Mouse (Mus musculus) adrenal gland, adult (tissue): ENCODE data around the gene Zup1.
"Not testable (repeated sequence)": the region's sequence is repeated elsewhere in the genome, so short reads cannot be mapped to it uniquely, and the experiment has no call there.

Source experiments
- DNase-seq, 2 experiments: peaks; one replicate each; pipeline ENCODE4 v3.0.0; 2022 to 2023; ENCODE audit warnings: low spot score in 1 of 2; ENCODE audit not compliant: inconsistent age in 2 of 2

Zup1 gene

GRCm38 (mm10) chr10:33950803-33951583 lies at the start of gene Zup1:
TSS of gene Zup1 (minus strand) at chr10:33951269.
- DNase-seq: peak; percentile 89 to 96

DNA sequence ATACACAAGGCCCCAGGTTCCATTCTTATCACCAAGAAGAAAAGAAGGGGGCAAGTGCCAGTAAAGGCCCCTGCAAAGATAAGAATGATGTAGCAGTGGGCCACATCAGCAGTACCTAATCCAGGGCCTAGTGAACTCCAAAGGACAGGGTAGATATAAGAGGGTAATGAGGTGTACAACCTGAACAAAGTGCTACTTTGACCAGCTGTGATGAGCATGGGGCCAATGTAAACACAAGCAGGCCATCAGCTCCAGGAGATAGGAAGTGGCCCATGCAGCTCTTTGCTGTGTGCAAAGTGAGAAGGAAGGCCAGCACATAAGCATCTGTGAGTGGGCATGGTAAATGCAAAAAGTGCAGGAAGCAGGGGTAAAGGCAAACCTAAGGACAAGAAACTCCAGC lies 47.3 kb upstream of the Zup1 start:
- DNase-seq: no peak

- not testable (repeated sequence) for DNase-seq
These were observed 45.6 kb upstream of the Zup1 start for GRCm38 (mm10) chr10:33996686-33997085.

- peak; percentile 36 to 84 for DNase-seq
These were observed 35.7 kb upstream of the Zup1 start for GRCm38 (mm10) chr10:33986771-33987170.

GRCm38 (mm10) chr10:33974781-33975494 lies 23.9 kb upstream of the Zup1 start:
- no peak for DNase-seq

- DNase-seq: no peak
These were observed 1.4 kb upstream of the Zup1 start for GRCm38 (mm10) chr10:33952509-33952908.

DNA sequence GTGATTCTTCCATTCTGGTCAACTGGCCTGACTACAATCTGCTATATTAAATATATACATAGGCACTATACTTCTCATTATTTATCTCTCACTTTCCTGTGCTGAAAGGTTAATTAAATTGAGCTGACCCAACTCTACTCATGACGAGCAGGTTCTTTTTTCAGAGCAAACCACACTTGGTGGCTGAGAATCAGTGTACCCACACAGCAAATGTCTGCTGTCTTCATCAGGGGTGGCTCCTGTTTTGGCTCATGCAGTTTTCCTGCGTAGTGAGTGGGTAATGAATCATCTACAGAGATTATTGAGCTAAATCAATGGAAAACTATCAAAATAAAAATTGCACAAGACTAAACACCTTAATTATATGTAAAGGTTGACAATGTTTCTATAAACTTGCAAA lies 4.7 kb downstream of the Zup1 start:
- DNase-seq: no peak

- DNase-seq: no peak
These were observed 5.7 kb downstream of the Zup1 start for GRCm38 (mm10) chr10:33945390-33945789.

GRCm38 (mm10) chr10:33940702-33941101 lies 10.4 kb downstream of the Zup1 start:
- no peak for DNase-seq

DNA sequence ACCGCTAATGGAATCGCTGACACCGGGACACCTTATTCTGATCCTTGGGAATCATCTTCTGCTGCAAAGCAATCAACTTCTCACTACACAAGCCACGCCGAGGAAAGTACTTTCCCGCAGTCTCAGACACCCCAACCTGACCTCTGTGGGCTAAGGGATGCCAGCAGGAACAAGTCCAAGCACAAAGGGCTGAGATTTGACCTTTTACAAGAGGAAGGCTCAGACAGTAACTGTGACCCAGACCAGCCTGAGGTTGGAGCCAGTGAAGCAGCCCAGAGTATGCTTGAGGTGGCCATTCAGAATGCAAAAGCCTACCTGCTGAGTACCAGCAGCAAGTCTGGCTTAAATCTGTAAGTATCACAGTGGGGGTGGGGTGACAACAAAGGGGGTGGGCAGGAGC lies 45.6 kb downstream of the Zup1 start:
- peak in 1 of 2 experiments; percentile 14 for DNase-seq

GRCm38 (mm10) chr10:33904530-33905481 lies 46.3 kb downstream of the Zup1 start, which contains the start of gene Rsph4a:
TSS of gene Rsph4a (plus strand) at chr10:33905111.
- peak; percentile 54 to 85 for DNase-seq

DNA sequence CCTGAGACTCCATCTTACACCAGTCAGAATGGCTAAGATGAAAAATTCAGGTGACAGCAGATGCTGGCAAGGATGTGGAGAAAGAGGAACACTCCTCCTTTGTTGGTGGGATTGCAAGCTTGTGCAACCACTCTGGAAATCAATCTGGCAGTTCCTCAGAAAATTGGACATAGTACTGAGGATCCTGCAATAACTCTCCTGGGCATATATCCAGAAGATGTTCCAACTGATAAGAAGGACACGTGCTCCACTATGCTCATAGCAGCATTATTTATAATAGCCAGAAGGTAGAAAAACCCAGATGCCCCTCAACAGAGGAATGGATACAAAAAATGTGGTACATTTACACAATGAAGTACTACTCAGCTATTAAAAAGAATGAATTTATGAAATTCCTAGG lies 49.5 kb downstream of the Zup1 start:
- not testable (repeated sequence) for DNase-seq

DNA sequence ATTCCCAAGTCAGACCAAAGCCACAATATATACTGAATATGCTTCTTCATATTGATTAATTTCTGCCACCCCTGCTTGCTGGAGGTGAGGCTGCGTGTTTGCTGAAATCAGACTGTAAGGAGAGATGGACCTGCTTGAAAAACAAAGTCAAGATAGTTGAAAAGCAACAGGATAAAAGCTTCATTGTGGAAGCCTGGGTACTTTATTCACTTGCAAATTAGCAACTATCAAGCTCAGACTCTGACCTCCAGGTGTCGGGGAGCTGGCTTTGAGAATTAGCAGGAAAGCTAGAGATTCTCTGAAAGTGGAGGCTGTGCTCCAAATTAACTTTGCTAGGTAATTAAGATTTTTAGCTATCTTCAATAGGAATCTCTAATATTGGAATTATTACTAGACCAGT lies 68.7 kb downstream of the Zup1 start:
- DNase-seq: not testable (repeated sequence)

- DNase-seq: no peak
These were observed 78.2 kb downstream of the Zup1 start for GRCm38 (mm10) chr10:33872672-33873398.

DNA sequence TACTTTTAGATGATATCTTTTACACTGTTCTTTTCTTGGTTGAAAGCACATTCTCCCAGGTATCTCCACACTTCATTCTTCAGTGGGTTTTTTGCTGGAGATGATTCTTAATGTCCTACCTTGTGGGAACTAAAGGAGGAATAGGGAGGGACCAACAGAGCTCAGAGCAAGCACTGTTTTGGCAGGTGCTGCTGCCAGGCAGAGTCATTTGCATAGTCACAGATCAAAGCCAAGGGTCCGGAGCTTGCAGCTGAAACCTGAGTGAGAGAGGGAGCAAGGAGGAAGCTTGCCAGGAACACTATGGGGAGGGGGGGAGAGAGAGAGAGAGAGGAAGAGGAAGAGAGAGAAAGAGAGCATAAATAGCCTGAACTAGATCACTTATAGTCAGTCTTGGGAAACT lies 80.6 kb downstream of the Zup1 start:
- DNase-seq: no peak
